Mouse (Mus musculus) liver, embryonic 14.5 days (tissue): ENCODE data around the gene Acoxl. TPM values are rescaled to one million over a fixed set of nuclear protein-coding genes. Genes with fewer than 3 reads are reported as not detected.
A peak's percentile ranks its signal among the peaks of the same experiment; 100 is the strongest.

Experiments
- ATAC-seq: fragments of 200-750 bp; cut with Nextera tagmentation; 2 replicates; pipeline ENCODE4 v1.8.0; 2017; ENCODE audit warnings: moderate number of reproducible peaks, mild to moderate bottlenecking, moderate library complexity; ENCODE audit not compliant: insufficient read depth
- DNase-seq, 3 experiments: peaks; one replicate each; pipeline ENCODE4 v3.0.0-alpha.2; 2012 to 2013; ENCODE audit warnings: low read depth in 3 of 3, low spot score in 3 of 3
- H3K27ac ChIP-seq: fragments of 300-500 bp; sonication (generic); 2 replicates; pipeline ENCODE4 v1.5.1; 2014; ENCODE audit warnings: moderate library complexity, mild to moderate bottlenecking, control low read depth, inconsistent platforms
- H3K27me3 ChIP-seq: fragments of 300-500 bp; sonication (generic); 2 replicates; pipeline ENCODE4 v1.6.1; 2014; ENCODE audit warnings: mild to moderate bottlenecking, low read length, moderate library complexity; ENCODE audit not compliant: control insufficient read depth, insufficient read depth
- H3K36me3 ChIP-seq: fragments of 300-500 bp; sonication (generic); replicated peaks from 2 replicates; pipeline ENCODE4 v1.6.1; 2014; ENCODE audit warnings: low read depth; ENCODE audit not compliant: control insufficient read depth, insufficient read depth
- H3K4me1 ChIP-seq, 2 experiments: fragments of 200-500 bp in 1 of 2; fragments of 300-500 bp in 1 of 2; sonication (generic) in 1 of 2; replicated peaks; 2 replicates each; pipeline ENCODE4 v1.6.1; 2012 to 2014; ENCODE audit warnings: antibody characterized with exemption in 1 of 2, inconsistent platforms in 1 of 2, low read length in 1 of 2; ENCODE audit not compliant: control insufficient read depth in 2 of 2, insufficient read depth in 2 of 2
- H3K4me2 ChIP-seq: fragments of 300-500 bp; sonication (generic); 2 replicates; pipeline ENCODE4 v1.6.1; 2014; ENCODE audit warnings: low read depth, mild to moderate bottlenecking, control low read depth, moderate library complexity
- H3K4me3 ChIP-seq, 2 experiments: fragments of 200-500 bp in 1 of 2; fragments of 300-500 bp in 1 of 2; sonication (generic) in 1 of 2; 2 replicates each; pipeline ENCODE4 v1.5.1; 2012 to 2014; ENCODE audit warnings: low read depth in 2 of 2, low read length in 2 of 2, mild to moderate bottlenecking in 2 of 2, control low read depth in 1 of 2, inconsistent platforms in 1 of 2, moderate library complexity in 1 of 2; ENCODE audit not compliant: insufficient read depth in 1 of 2
- H3K9ac ChIP-seq: fragments of 300-500 bp; sonication (generic); replicated peaks from 2 replicates; pipeline ENCODE4 v1.6.1; 2014; ENCODE audit warnings: mild to moderate bottlenecking, control low read depth, moderate library complexity
- H3K9me3 ChIP-seq: fragments of 300-500 bp; sonication (generic); 2 replicates; pipeline ENCODE4 v1.6.1; 2016; ENCODE audit warnings: low read length, mixed read lengths; ENCODE audit not compliant: control insufficient read depth
- CTCF ChIP-seq: IDR thresholded peaks from 2 replicates; pipeline ENCODE4 v1.5.1; 2016; ENCODE audit warnings: antibody characterized with exemption, low read depth, control low read depth
- EP300 ChIP-seq: IDR thresholded peaks from 2 replicates; pipeline ENCODE4 v1.6.1; 2016; ENCODE audit warnings: antibody characterized with exemption, low read depth
- WGBS: fragments of 180-500 bp; shearing (Covaris S2); extraction: QIAGEN DNeasy Blood & Tissue Kit; methylation state at CpG from one replicate; pipeline ENCODE4 v1.1.7; 2014; ENCODE audit not compliant: insufficient replicate concordance; 5-methylcytosine and 5-hydroxymethylcytosine counted together
- polyA plus RNA-seq, 2 experiments: library from polyadenylated mRNA; depleted of rRNA in 1 of 2; stranded (reverse) in 1 of 2; unstranded in 1 of 2; fragments of >200 nt; fragmentation: Nextera tagmentation in 1 of 2; extraction: Ambion mirVana in 1 of 2; gene quantifications; 2 replicates each; pipeline versions ENCODE4 v1.2.1 to v1.2.3; 2012 to 2014

Gene Acoxl
- polyA plus RNA-seq, 2 experiments: not detected

DNA sequence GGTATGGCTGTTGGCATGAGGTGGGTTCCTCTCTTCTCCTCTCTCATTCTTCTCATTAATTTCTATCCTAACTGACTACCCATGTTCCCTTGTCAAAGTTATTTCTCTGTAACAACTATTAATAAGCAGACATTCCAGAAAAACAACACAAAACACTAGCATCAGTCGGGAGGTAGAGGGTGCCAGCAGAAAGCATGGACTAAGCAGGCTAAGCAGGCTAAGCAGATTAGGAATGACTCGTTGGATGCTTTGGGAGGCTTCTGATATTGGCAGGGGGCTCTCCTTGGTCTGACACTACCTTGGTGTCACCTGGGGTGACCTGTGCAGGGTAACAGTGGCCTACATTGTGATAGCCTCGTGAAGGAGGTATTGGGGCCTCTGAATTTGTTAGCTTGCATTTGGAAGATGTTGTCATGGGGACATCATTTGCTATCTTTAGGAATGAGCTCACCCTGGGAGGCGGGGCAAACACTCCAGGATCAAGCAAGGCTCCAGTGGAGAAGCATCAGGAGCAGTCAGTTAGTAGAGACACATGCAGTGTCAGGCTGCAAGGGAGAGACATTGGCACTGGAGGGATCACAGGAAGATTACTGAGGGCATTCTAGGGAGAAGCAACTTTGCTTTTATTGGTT lies 123.2 kb downstream of the Acoxl start:
- no peak overlapping the region for H3K4me3 ChIP-seq
- H3K36me3 ChIP-seq: no peaks in the 10 kb centered on the region
- TF ChIP-seq CTCF: no peak
- TF ChIP-seq EP300: no peak
- no peak overlapping the region for H3K4me2 ChIP-seq
- no peaks in the 10 kb centered on the region for H3K4me1 ChIP-seq
- H3K9ac ChIP-seq: no peak overlapping the region
- no peak overlapping the region for H3K27ac ChIP-seq
- 33% methylated on average over 4 of the region's 4 CpGs for WGBS
- ATAC-seq: no peak
- no peaks in the 10 kb centered on the region for H3K9me3 ChIP-seq
- no peaks in the 10 kb centered on the region for H3K27me3 ChIP-seq
- DNase-seq: no peak

- peaks cover 0 to 3% of the 10 kb centered on the region in 2 experiments; a peak in 1 of 4 replicates for H3K4me1 ChIP-seq
- TF ChIP-seq CTCF: no peak
- no peak for TF ChIP-seq EP300
- no peaks in the 10 kb centered on the region for H3K36me3 ChIP-seq
- no peak overlapping the region for H3K9ac ChIP-seq
- DNase-seq (peak in 2 of 3 experiments; percentile 9 to 19), ATAC-seq (peak; percentile 51)
- WGBS: 28% methylated on average over 2 of the region's 2 CpGs
- no peaks in the 10 kb centered on the region for H3K27me3 ChIP-seq
- no peaks in the 10 kb centered on the region for H3K9me3 ChIP-seq
- no peak overlapping the region for H3K4me2 ChIP-seq
- no peak overlapping the region for H3K4me3 ChIP-seq
- no peak overlapping the region for H3K27ac ChIP-seq
Measured at GRCm38 (mm10) chr2:127968944-127969343, 130.3 kb downstream of the Acoxl start.

GRCm38 (mm10) chr2:127976276-127976675 lies 137.6 kb downstream of the Acoxl start:
- no peak overlapping the region for H3K4me2 ChIP-seq
- 69% methylated on average over 1 of the region's 1 CpGs for WGBS
- H3K9me3 ChIP-seq: no peaks in the 10 kb centered on the region
- no peaks in the 10 kb centered on the region for H3K27me3 ChIP-seq
- no peak for DNase-seq
- ATAC-seq: no peak
- H3K27ac ChIP-seq: no peak overlapping the region
- TF ChIP-seq EP300: no peak
- TF ChIP-seq CTCF: no peak
- H3K9ac ChIP-seq: no peak overlapping the region
- no peaks in the 10 kb centered on the region for H3K4me1 ChIP-seq
- no peaks in the 10 kb centered on the region for H3K36me3 ChIP-seq
- no peak overlapping the region for H3K4me3 ChIP-seq

- DNase-seq (no peak), ATAC-seq (no peak)
- no peak overlapping the region for H3K27ac ChIP-seq
- TF ChIP-seq EP300 (no peak), CTCF (no peak)
- H3K4me2 ChIP-seq: no peak overlapping the region
- H3K4me1 ChIP-seq: no peaks in the 10 kb centered on the region
- no peaks in the 10 kb centered on the region for H3K9me3 ChIP-seq
- no peak overlapping the region for H3K4me3 ChIP-seq
- WGBS: 56% methylated on average over 7 of the region's 7 CpGs
- no peaks in the 10 kb centered on the region for H3K36me3 ChIP-seq
- H3K27me3 ChIP-seq: no peaks in the 10 kb centered on the region
- no peak overlapping the region for H3K9ac ChIP-seq
Measured at GRCm38 (mm10) chr2:127978601-127979230, 140.0 kb downstream of the Acoxl start.

GRCm38 (mm10) chr2:127982610-127983009 lies 143.9 kb downstream of the Acoxl start:
- no peaks in the 10 kb centered on the region for H3K27me3 ChIP-seq
- no peaks in the 10 kb centered on the region for H3K36me3 ChIP-seq
- H3K4me1 ChIP-seq: peaks cover 0 to 5% of the 10 kb centered on the region in 2 experiments; a peak in 2 of 4 replicates
- TF ChIP-seq EP300: no peak
- TF ChIP-seq CTCF: no peak
- H3K4me2 ChIP-seq: no peak overlapping the region
- WGBS: 71% methylated on average over 3 of the region's 3 CpGs
- H3K27ac ChIP-seq: no peak overlapping the region
- H3K4me3 ChIP-seq: no peak overlapping the region
- DNase-seq: no peak
- no peak for ATAC-seq
- H3K9me3 ChIP-seq: no peaks in the 10 kb centered on the region
- no peak overlapping the region for H3K9ac ChIP-seq
